Mouse (Mus musculus): Measurements from ENCODE around the gene 9130019O22Rik.
"Not testable (repeated sequence)": the region's sequence is repeated elsewhere in the genome, so short reads cannot be mapped to it uniquely, and the experiment has no call there.

9130019O22Rik gene

GRCm38 (mm10) chr7:127386641-127387392 is at the start of gene 9130019O22Rik:
9130019O22Rik (minus strand) TSS chr7:127387166.
- peak; percentile 87 to 95 for DNase-seq (ENCODE audit: low spot score in 2 of 2)

- DNase-seq (ENCODE audit: low spot score in 2 of 2) = no peak
These were observed 48.2 kb upstream of the 9130019O22Rik start for GRCm38 (mm10) chr7:127435206-127435605.

DNA sequence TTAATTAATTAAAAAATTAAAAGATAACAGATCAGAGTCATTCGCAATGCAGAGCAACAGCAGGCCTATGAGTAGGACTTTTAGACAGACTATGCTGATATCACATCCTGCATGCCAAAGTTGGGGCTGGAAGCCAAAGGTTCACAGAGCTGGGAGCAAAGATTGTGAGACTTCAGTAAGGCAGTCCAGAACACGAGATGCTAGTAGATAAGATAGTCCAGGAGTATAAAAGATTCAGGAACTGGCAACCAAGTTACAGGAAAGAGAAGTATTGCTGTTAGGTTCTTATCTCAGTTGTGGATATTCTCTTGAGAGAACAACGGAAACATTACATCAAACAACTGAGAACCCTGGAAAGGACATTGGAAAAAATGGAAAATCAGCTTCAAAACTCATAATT is 39.4 kb upstream of the 9130019O22Rik start:
- DNase-seq (ENCODE audit: low spot score in 2 of 2) = no peak

GRCm38 (mm10) chr7:127425911-127426310 is 38.9 kb upstream of the 9130019O22Rik start:
- DNase-seq (ENCODE audit: low spot score in 2 of 2) = no peak

DNA sequence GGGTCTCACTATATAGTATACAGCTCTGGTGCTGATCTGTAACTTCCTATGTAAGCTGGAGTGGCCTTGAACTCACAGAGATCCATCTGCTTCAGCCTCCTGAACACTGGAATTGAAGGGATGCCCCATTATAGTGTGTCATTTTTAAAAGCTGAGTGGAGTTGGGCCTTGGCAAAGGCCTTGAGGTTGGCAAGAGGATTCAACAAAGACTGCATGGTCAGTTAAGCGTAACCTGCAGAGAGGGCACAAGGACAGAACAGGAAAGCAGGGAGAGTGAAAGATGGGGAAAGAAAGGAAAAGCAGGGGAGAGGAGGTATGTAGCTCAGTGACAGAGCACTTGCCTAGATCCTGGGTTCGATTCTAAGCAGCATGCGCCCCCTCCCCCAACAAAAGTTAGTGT is 38.3 kb upstream of the 9130019O22Rik start:
- DNase-seq (ENCODE audit: low spot score in 2 of 2) = no peak

GRCm38 (mm10) chr7:127422247-127422646 is 35.3 kb upstream of the 9130019O22Rik start:
- DNase-seq (ENCODE audit: low spot score in 2 of 2) = peak in 1 of 2 experiments; percentile 60

- DNase-seq (ENCODE audit: low spot score in 2 of 2) = peak; percentile 94 to 97
These were observed 34.6 kb upstream of the 9130019O22Rik start, which contains the start of gene Zfp688 for GRCm38 (mm10) chr7:127421388-127422191. Zfp688 (minus strand) TSS chr7:127422068.

GRCm38 (mm10) chr7:127411418-127411817 is 24.5 kb upstream of the 9130019O22Rik start:
- DNase-seq (ENCODE audit: low spot score in 2 of 2) = no peak

DNA sequence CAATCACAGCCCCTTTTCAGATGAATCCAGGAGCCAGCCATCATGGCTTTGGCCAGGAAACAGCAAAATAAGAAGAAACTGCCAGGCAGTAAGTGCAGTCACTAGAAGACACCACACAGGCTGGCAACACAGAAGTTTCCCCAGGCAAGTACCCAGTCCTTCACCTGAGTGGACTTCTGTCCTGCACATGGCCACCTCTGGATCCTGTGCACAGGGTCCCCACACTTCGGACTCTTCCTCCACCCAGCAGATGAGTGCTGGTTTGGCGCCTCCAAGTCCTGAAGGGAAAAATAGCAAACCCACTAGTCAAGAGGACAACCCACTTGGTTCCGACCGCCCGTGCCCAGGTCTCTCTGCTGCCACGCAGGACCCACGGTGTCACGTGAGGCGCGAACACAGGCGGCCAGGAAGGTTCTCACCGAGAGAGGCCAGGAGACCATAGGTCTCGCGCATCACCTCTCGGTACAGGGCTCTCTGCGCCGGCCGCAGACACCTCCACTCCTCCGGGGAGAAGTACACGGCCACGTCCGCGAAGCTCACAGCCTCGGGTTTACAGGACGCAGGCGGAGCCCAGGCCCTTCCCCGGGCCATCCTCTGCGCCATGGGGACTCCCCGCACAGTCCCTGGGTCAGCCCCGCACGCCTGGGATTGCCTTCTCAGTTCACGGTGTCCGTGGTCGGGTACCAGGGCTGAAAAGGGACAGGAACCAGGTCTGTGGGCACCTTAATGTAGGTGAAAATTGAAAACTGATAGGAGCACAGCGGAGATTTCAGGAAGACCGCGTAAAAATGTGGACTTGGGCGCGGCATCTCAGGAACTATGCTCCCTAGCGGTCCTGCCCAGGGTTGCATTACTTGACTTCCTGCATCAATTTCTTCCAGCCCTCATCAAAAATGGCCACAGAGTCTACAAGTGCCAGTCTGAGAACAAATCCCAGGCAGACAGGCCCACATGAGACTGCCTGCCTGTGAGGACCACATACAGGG is 19.3 kb upstream of the 9130019O22Rik start, which contains the start of gene Zfp764:
Gene Zfp764 (minus strand): TSS at position 821 of the 986 bp plus-strand sequence.
- peak; percentile 76 to 89 for DNase-seq (ENCODE audit: low spot score in 2 of 2)

DNA sequence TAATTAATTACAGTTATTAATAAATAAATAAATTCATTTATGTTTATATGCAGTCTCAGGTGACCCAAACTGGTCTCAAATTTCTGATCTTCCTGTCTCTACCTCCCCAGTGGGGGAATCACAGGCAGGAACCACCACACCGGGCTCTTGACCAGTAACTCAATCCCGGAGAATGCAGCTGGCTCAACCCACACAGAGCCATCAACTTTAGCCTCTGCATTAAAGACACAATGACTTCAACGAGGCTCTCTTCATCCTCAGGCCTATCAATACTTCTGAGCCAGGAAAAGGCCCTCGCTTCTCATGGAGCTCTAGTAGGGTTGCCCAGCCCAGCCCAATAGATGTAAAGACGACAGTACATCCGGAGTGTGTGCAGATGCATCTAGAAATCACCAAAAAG is 17.1 kb upstream of the 9130019O22Rik start:
- not testable (repeated sequence) for DNase-seq (ENCODE audit: low spot score in 2 of 2)

DNA sequence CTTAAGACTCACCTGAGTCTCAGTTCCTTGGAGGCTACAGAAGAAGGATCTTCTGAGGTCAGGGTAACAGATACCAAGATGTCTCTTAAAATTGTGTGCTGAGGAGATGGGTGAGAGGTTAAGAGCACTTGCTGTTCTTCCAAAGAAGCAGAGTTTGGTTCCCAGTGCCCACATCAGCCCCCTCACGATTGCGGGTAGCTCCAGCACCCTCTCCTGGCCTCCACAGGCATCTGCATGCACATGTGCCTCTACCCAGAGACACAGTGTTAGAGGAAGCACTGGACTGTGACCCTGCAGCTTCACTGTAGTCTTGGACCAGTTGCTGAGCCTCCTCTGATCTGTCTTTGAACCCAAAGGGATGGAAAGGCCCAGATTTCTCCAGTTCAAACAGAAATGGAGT is 16.0 kb upstream of the 9130019O22Rik start:
- no peak for DNase-seq (ENCODE audit: low spot score in 2 of 2)

DNA sequence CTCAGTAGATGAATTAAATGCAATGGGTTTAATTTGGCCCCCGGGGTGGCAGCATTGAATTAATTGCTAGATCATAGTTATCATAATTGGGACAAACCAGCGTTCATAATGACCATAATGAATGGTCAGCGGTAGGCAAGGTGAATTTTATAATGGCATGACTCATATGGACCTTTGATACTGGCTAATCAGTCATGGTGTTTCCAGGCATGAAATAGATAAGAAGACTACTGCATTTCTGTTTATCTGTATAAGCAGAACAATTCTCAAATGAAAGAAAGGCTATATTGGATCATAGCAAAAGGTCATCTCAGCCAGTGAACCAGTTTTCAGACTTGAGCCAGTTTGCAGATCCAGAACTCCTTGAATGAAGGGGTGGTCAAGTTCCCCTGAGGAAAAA is 13.4 kb upstream of the 9130019O22Rik start:
- DNase-seq (ENCODE audit: low spot score in 2 of 2) = no peak

GRCm38 (mm10) chr7:127393944-127394333 is 7.0 kb upstream of the 9130019O22Rik start:
- no peak for DNase-seq (ENCODE audit: low spot score in 2 of 2)

DNA sequence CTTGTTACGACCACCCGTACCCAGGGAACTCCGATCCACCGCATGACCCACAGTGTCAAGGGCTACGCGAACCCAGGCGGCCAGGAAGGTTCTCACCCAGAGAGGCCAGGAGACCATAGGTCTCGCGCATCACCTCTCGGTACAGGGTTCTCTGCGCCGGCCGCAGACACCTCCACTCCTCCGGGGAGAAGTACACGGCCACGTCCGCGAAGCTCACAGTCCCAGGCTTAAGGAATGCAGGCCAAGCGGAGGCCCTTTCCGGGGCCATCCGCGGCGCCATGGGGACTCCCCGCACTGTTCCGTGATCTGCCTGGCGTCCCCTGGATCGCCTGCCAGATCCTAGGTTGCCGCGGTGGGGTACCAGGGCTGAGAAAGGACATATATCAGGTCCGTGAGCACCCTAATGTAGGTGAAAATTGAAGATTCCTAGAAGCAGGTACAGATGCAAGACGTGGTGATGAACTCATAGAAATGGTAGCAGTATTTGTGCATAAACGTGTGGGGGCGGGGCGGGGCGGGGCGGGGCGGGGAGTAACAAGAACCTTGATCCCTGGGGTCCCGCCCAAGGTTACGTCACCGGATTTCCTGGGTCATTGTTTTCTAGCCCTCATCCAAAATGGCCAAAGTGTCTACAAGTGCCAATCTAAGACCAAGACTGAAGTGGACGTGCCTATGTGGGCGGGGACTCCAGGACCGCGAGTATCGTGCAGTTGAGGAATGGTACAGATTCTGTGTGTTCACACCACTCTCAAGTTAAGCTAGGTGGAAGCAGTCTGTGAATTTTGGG is 6.4 kb upstream of the 9130019O22Rik start, which contains the start of gene E430018J23Rik:
Gene E430018J23Rik (minus strand): TSS at position 473 of the 787 bp plus-strand sequence.
- DNase-seq (ENCODE audit: low spot score in 2 of 2) = peak; percentile 75 to 93

DNA sequence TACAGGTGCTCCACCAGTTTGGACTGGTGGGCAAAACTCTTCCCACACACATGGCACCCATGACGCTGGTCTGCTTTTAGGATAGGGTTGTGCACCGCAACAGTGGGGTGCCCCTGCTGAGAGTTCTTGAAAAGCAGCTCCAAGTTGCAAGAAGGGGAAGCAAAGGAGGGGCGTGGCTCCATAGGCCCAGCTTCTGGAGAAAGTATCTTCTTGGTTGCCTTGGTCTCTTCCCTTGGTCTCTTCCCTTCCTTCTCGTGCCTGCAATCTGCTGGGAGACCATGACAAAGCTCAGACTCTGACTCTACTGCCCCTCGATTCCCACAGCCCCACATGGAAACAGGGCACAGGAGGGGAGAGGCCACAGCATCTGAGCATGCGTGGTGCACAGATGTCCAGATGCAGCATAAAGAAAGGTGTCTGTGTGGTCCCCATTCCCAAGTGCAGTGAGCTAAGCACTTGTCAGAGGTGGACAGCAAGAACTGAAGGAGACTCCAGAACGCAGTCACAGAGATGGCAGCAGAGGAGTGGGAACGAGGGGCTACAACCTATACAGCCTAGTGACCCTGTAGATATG is 5.4 kb upstream of the 9130019O22Rik start:
- no peak for DNase-seq (ENCODE audit: low spot score in 2 of 2)

DNA sequence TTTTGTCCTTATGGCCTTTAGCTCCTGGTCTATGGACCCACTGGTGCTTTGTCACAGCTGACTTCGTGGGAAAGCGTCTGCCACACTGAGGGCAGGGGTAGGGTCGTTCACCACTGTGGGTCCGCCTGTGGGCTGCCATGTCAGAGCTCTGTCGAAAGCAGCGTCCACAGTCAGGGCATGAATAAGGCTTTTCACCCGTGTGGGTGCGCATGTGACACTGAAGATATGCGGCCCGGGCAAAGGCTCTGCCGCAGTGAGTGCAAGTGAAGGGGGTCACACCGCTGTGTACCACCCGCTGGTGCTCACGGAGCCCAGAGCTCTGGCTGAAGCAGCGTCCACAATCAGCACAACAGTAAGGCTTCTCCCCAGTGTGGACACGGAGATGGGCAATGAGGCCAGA is 4.6 kb upstream of the 9130019O22Rik start:
- no peak for DNase-seq (ENCODE audit: low spot score in 2 of 2)

- DNase-seq (ENCODE audit: low spot score in 2 of 2) = no peak
These were observed 3.3 kb upstream of the 9130019O22Rik start for GRCm38 (mm10) chr7:127390306-127390705.

- DNase-seq (ENCODE audit: low spot score in 2 of 2) = not testable (repeated sequence)
These were observed 1.2 kb upstream of the 9130019O22Rik start for GRCm38 (mm10) chr7:127388201-127388600.

- DNase-seq (ENCODE audit: low spot score in 2 of 2) = not testable (repeated sequence)
These were observed 1.4 kb downstream of the 9130019O22Rik start for GRCm38 (mm10) chr7:127385560-127385959.

- DNase-seq (ENCODE audit: low spot score in 2 of 2) = no peak
These were observed 8.6 kb downstream of the 9130019O22Rik start for GRCm38 (mm10) chr7:127378310-127378921.

All from spleen, postnatal 10 days (tissue).